Mouse (Mus musculus): Measurements from ENCODE around the gene Fli1. TPM values are rescaled to one million over a fixed set of nuclear protein-coding genes. Genes with fewer than 3 reads are reported as not detected.

Fli1 gene
- polyA plus RNA-seq, 1 experiment = 24.4 TPM

- no peaks in the 10 kb centered on the region for H3K36me3 ChIP-seq (ENCODE audit: control insufficient read depth, insufficient read depth, low read length)
- H3K27ac ChIP-seq (ENCODE audit: insufficient read depth, low read length) = peak overlapping the region; percentile 81
- no peak for DNase-seq (ENCODE audit: low read depth in 1 of 2, low spot score in 2 of 2)
- peaks cover 87% of the 10 kb centered on the region for H3K4me1 ChIP-seq (ENCODE audit: control insufficient read depth, insufficient read depth, insufficient read length)
- no peak overlapping the region for H3K4me3 ChIP-seq (ENCODE audit: extremely low read depth, insufficient read depth, insufficient read length)
- 16% methylated on average over 8 of the region's 8 CpGs for WGBS
- H3K27me3 ChIP-seq (ENCODE audit: control insufficient read depth, insufficient read depth, low read length) = no peaks in the 10 kb centered on the region
- TF ChIP-seq CTCF (IDR thresholded peaks at IDR 0.05; ENCODE audit: extremely low read depth, insufficient read depth, insufficient read length, insufficient replicate concordance) = no peak
- no peak for TF ChIP-seq POLR2A (IDR thresholded peaks at IDR 0.05; ENCODE audit: low read depth, low read length)
Observed at GRCm38 (mm10) chr9:32506161-32506560, 36.5 kb downstream of the Fli1 start.

GRCm38 (mm10) chr9:32505460-32506075 lies 37.1 kb downstream of the Fli1 start:
- DNase-seq (ENCODE audit: low read depth in 1 of 2, low spot score in 2 of 2) = no peak
- Histone ChIP-seq H3K36me3 (ENCODE audit: control insufficient read depth, insufficient read depth, low read length) (no peaks in the 10 kb centered on the region), H3K27me3 (ENCODE audit: control insufficient read depth, insufficient read depth, low read length) (no peaks in the 10 kb centered on the region), H3K4me3 (ENCODE audit: extremely low read depth, insufficient read depth, insufficient read length) (no peak overlapping the region), H3K27ac (ENCODE audit: insufficient read depth, low read length) (peak overlapping the region; percentile 81), H3K4me1 (ENCODE audit: control insufficient read depth, insufficient read depth, insufficient read length) (peaks cover 87% of the 10 kb centered on the region)
- WGBS = 59% methylated on average over 7 of the region's 7 CpGs
- TF ChIP-seq CTCF (IDR thresholded peaks at IDR 0.05; ENCODE audit: extremely low read depth, insufficient read depth, insufficient read length, insufficient replicate concordance) = no peak
- no peak for TF ChIP-seq POLR2A (IDR thresholded peaks at IDR 0.05; ENCODE audit: low read depth, low read length)

GRCm38 (mm10) chr9:32503995-32504451 lies 38.6 kb downstream of the Fli1 start:
- peak overlapping the region; percentile 89 for H3K27ac ChIP-seq (ENCODE audit: insufficient read depth, low read length)

GRCm38 (mm10) chr9:32503423-32503822 lies 39.2 kb downstream of the Fli1 start:
- Histone ChIP-seq H3K4me3 (ENCODE audit: extremely low read depth, insufficient read depth, insufficient read length) (no peak overlapping the region), H3K4me1 (ENCODE audit: control insufficient read depth, insufficient read depth, insufficient read length) (peaks cover 78% of the 10 kb centered on the region), H3K27ac (ENCODE audit: insufficient read depth, low read length) (peak overlapping the region; percentile 89), H3K27me3 (ENCODE audit: control insufficient read depth, insufficient read depth, low read length) (no peaks in the 10 kb centered on the region), H3K36me3 (ENCODE audit: control insufficient read depth, insufficient read depth, low read length) (no peaks in the 10 kb centered on the region)
- TF ChIP-seq POLR2A (IDR thresholded peaks at IDR 0.05; ENCODE audit: low read depth, low read length) (no peak), CTCF (IDR thresholded peaks at IDR 0.05; ENCODE audit: extremely low read depth, insufficient read depth, insufficient read length, insufficient replicate concordance) (no peak)
- WGBS = 37% methylated on average over 4 of the region's 4 CpGs
- no peak for DNase-seq (ENCODE audit: low read depth in 1 of 2, low spot score in 2 of 2)

More at GRCm38 (mm10) chr9:32503995-32504451, 38.6 kb downstream of the Fli1 start:
- WGBS = 27% methylated on average over 11 of the region's 11 CpGs
- no peak for TF ChIP-seq POLR2A (IDR thresholded peaks at IDR 0.05; ENCODE audit: low read depth, low read length)
- no peak for TF ChIP-seq CTCF (IDR thresholded peaks at IDR 0.05; ENCODE audit: extremely low read depth, insufficient read depth, insufficient read length, insufficient replicate concordance)
- DNase-seq (ENCODE audit: low read depth in 1 of 2, low spot score in 2 of 2) = peak; percentile 53 to 58
- Histone ChIP-seq H3K36me3 (ENCODE audit: control insufficient read depth, insufficient read depth, low read length) (no peaks in the 10 kb centered on the region), H3K4me1 (ENCODE audit: control insufficient read depth, insufficient read depth, insufficient read length) (peaks cover 83% of the 10 kb centered on the region), H3K4me3 (ENCODE audit: extremely low read depth, insufficient read depth, insufficient read length) (no peak overlapping the region), H3K27me3 (ENCODE audit: control insufficient read depth, insufficient read depth, low read length) (no peaks in the 10 kb centered on the region)

- TF ChIP-seq CTCF (IDR thresholded peaks at IDR 0.05; ENCODE audit: extremely low read depth, insufficient read depth, insufficient read length, insufficient replicate concordance) = no peak
- peaks cover 74% of the 10 kb centered on the region for H3K4me1 ChIP-seq (ENCODE audit: control insufficient read depth, insufficient read depth, insufficient read length)
- no peak overlapping the region for H3K4me3 ChIP-seq (ENCODE audit: extremely low read depth, insufficient read depth, insufficient read length)
- no peaks in the 10 kb centered on the region for H3K27me3 ChIP-seq (ENCODE audit: control insufficient read depth, insufficient read depth, low read length)
- DNase-seq (ENCODE audit: low read depth in 1 of 2, low spot score in 2 of 2) = no peak
- no peaks in the 10 kb centered on the region for H3K36me3 ChIP-seq (ENCODE audit: control insufficient read depth, insufficient read depth, low read length)
- WGBS = 23% methylated on average over 11 of the region's 11 CpGs
- H3K27ac ChIP-seq (ENCODE audit: insufficient read depth, low read length) = peak overlapping the region; percentile 89
Observed at GRCm38 (mm10) chr9:32502256-32503010, 40.2 kb downstream of the Fli1 start.

GRCm38 (mm10) chr9:32500886-32501285 lies 41.8 kb downstream of the Fli1 start:
- H3K27ac ChIP-seq (ENCODE audit: insufficient read depth, low read length) = peak overlapping the region; percentile 90
- TF ChIP-seq CTCF (IDR thresholded peaks at IDR 0.05; ENCODE audit: extremely low read depth, insufficient read depth, insufficient read length, insufficient replicate concordance) (no peak), POLR2A (IDR thresholded peaks at IDR 0.05; ENCODE audit: low read depth, low read length) (no peak)
- no peaks in the 10 kb centered on the region for H3K36me3 ChIP-seq (ENCODE audit: control insufficient read depth, insufficient read depth, low read length)
- peaks cover 67% of the 10 kb centered on the region for H3K4me1 ChIP-seq (ENCODE audit: control insufficient read depth, insufficient read depth, insufficient read length)
- no peaks in the 10 kb centered on the region for H3K27me3 ChIP-seq (ENCODE audit: control insufficient read depth, insufficient read depth, low read length)
- H3K4me3 ChIP-seq (ENCODE audit: extremely low read depth, insufficient read depth, insufficient read length) = no peak overlapping the region
- 25% methylated on average over 8 of the region's 8 CpGs for WGBS
- DNase-seq (ENCODE audit: low read depth in 1 of 2, low spot score in 2 of 2) = peak; percentile 58 to 67

GRCm38 (mm10) chr9:32500063-32500462 lies 42.6 kb downstream of the Fli1 start:
- Histone ChIP-seq H3K27ac (ENCODE audit: insufficient read depth, low read length) (peak overlapping the region; percentile 90), H3K4me1 (ENCODE audit: control insufficient read depth, insufficient read depth, insufficient read length) (peaks cover 68% of the 10 kb centered on the region), H3K27me3 (ENCODE audit: control insufficient read depth, insufficient read depth, low read length) (no peaks in the 10 kb centered on the region), H3K36me3 (ENCODE audit: control insufficient read depth, insufficient read depth, low read length) (no peaks in the 10 kb centered on the region), H3K4me3 (ENCODE audit: extremely low read depth, insufficient read depth, insufficient read length) (peak overlapping the region; percentile 22; the same call in 1 of the 2 replicates)
- peak; percentile 59 to 72 for DNase-seq (ENCODE audit: low read depth in 1 of 2, low spot score in 2 of 2)
- TF ChIP-seq POLR2A (IDR thresholded peaks at IDR 0.05; ENCODE audit: low read depth, low read length) (peak; percentile 48), CTCF (IDR thresholded peaks at IDR 0.05; ENCODE audit: extremely low read depth, insufficient read depth, insufficient read length, insufficient replicate concordance) (no peak)
- 9% methylated on average over 5 of the region's 5 CpGs for WGBS
